Mouse (Mus musculus) lung, postnatal 25 days (tissue): ENCODE data around the gene Sult2b1.

Experiments
- DNase-seq: peaks from one replicate; pipeline ENCODE4 v3.0.0; 2022; ENCODE audit warnings: low spot score

Gene Sult2b1

GRCm38 (mm10) chr7:45723781-45724180, 60.7 kb downstream of the Sult2b1 start:
- DNase-seq = no peak

DNA sequence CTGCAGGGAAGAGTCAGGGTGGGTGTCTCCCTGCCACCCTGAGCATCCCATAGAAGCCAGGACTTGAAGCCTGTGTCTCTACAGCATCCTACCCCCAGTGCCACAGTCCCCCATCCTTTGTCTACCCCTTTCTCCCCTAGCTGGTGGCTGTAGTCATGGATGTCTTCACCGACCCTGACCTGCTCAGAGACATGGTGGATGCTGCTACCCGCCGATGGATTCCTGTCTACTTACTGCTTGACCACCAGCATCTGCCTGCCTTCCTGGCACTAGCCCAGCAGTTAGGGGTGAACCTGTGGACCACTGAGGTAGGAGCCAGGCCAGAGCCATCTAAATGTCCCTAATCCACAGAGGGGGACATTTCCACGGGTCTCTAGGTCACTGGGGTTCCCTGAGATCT, 61.2 kb downstream of the Sult2b1 start:
- no peak for DNase-seq

DNA sequence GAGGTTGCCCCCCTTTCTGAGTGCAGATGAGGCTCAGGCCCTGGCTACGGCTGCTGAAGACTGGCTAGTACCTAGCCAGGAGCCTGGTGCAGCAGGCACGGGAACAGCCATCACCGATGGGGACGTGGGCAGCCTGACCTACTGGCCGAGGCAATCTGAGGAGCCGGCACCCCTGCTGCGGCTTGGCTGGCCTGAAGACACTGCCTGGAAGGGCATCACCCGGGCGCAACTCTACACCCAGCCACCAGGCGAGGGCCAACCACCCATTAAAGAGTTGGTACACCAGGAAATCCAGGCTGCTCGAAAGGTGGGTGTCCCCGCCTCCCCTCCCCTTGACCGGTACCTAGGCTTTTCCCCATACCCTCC, 62.1 kb downstream of the Sult2b1 start:
- no peak for DNase-seq

GRCm38 (mm10) chr7:45721642-45722347, 62.7 kb downstream of the Sult2b1 start:
- DNase-seq = no peak

DNA sequence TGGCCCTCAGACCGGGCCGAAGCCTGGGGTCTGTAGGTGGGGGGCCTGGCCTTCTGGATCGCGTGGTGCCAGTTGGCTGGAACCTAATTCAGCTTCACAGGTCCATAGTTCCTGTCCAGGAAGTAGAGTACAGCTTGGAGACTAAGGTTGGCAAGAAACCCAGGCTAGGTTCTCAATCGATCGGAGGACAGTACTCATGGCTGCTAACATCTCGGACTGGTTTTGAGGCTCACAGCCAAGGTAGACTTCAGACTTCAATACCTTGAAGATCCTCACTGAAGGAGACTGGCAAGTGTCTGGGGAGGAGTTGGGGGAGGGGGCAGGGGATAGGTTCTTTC, 63.3 kb downstream of the Sult2b1 start:
- DNase-seq = no peak

- DNase-seq = no peak
Measured at GRCm38 (mm10) chr7:45720413-45721233, 63.8 kb downstream of the Sult2b1 start, which contains the start of gene Fam83e. TSS of gene Fam83e (plus strand) at chr7:45721212.

DNA sequence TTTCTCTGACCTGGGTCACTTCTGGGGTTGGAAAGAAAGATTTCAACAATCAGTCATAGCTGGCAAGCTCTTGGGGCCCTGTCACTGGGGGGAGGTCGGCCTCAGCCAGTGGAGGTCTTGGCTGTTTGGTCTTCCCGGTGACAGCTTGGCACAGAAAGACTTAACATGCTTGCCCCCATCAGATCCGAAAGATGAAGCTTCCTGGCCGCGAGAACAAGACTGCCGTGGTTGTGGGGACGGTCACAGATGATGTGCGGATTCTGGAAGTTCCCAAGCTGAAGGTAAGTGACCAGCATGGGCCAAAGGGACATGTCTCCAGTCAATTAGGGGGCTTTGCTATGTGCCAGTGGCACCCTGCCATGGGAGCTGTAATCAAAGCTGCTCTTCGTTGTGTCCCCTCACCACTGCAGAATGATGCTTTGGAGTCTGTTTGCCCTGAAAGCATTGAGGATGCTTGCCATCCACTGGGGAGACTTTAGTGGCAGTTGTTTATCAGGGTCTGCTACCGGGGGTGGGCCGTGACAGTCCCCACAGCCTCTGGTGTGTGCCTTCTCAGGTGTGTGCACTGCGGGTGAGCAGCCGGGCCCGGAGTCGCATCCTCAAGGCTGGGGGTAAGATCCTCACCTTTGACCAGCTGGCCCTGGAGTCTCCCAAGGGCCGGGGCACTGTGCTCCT, 64.6 kb downstream of the Sult2b1 start:
- no peak for DNase-seq

- no peak for DNase-seq
Measured at GRCm38 (mm10) chr7:45719180-45719579, 65.3 kb downstream of the Sult2b1 start.

DNA sequence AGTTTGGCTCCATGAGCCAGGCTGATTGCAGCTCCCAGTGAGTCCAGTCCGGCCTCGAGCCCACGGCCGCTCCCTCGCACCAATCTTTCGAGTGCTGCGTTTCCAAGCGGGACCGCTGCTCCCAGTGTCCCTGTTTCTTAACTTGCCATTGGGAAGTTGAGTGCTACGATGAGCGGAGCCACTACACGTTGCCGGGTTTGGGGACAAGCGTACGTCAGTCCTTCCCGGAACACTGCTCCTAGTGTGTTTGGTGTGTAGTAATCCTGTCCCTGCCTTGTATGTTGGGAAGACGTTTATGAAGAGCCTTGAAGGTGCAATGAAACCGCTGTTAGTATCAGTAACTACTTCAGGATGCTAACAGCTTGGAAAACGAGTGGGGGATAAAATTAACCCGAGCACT, 66.1 kb downstream of the Sult2b1 start:
- no peak for DNase-seq

GRCm38 (mm10) chr7:45717918-45718297, 66.6 kb downstream of the Sult2b1 start, which contains the start of gene Sphk2:
TSS of gene Sphk2 (minus strand) at chr7:45718002.
- DNase-seq = peak; percentile 98

DNA sequence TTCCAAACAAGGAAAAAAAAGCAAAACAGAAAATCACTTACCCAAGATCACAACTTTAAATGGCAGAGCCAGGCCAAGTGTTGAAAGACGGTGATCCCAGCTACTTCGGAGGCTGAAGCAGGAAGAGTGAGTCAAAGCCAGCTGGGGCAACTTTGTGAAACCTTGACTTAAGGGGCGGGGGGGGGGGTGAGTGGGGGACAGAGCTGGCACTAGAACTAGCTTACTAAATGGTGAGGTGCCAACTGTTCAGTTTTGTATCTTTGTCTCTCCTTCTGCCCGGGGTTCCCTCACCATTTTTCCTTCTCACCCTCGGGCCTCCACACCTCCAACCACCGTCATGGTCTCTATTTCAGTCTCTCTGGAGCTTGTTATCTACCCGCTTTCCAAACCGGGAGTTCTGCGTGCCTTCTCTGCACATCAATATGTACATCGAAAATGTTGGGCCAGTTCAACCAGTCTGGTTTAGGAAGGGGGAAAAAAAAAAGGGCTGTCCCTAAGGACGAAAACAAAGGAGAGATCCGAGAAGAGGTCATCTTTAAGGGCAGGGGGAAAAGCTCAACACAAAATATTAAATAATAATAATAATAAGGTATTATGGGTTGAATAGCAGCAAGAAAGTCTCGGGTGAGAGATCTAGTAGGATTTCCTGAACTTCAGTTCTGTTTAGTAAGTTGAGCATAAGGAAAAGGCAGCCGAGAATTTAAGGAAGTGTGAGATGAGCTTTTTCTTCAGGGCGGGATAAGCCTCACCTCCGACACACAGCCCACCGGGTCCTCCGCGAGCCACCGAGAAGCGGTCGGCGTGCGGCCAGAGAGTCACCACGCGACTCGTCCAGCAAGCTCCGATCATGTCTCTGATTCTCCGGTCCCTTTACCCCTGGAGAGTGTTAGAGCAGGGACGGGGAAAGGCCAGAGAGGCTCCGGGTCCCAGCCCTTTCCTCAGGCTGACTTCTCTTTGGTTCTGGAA, 67.2 kb downstream of the Sult2b1 start:
- no peak for DNase-seq

DNA sequence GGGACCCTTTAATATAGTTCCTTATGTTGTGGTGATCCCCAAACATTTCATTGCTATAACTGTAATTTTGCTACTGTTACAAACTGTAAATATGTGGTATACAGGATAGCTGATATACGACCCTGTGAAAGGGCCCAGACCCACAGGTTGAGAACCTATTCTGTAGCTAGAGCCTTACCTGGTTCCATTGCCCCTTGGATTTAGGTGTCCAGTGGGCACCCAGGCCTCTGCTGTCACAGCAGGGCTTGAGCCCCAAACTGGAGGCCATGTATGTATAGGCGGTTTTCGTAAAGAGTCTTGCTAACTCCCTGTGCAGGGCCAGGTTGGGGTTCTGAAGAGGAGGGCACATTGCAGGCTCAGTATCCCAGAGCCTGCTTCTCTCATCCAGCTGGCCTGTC, 68.0 kb downstream of the Sult2b1 start:
- DNase-seq = no peak

DNA sequence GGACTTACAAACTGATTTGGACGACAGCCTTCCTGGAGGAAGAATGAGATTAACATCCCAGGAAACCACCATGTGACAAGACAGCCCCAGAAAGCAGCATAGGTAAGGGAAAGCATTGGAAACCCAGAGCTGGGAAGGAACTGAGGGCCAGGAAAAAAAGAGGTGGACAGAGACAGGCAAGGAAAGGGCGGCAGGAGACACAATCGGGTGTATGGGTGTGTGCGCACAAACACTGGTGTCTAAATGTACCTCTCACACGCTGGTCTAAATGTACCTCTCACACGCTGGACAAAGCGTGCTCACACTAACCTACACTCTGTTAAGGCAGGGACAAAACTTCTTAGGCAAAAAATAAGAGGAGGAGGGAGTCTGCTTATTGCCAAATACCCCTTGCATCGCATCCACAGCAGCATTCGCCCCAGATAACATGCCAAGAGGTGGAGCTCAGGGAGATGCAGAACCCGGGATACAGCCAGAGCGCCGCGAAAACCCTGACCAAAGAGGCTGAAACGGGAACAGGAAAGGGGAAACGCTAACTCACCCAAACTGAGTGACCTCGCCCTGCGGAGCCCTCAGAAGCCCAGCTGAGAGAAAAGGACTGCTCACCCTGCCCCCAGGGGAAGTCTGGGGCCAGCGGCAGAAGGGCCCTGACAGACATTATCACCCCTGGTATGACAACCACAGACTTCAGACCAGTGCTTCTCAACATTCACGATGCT, 68.6 kb downstream of the Sult2b1 start:
- no peak for DNase-seq

- DNase-seq = peak; percentile 99
Measured at GRCm38 (mm10) chr7:45715090-45715708, 69.3 kb downstream of the Sult2b1 start, which contains the start of gene Rpl18. TSS of gene Rpl18 (plus strand) at chr7:45715457.

DNA sequence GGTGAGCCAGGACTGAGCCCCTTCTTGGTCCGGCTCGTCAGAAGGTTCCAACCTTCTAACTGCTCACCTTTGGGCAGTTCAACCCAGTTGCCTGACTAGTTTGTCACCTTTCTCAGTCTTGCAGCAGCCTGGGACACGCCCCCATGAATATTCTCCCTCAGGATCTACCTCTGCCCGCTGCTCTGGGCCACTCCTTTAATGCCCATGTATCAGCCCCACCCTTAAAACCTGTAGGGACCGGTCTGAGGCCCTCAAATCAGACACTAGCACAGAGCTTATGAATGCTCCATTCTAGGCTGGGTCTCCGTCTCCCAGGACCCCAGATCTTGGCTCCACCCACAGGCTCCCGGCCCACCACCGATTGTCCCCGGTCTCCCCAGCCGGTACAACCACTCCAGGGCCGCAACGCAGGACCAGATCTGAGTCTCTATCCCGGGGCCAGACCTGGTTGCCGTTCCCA, 69.8 kb downstream of the Sult2b1 start:
- no peak for DNase-seq

- DNase-seq = no peak
Measured at GRCm38 (mm10) chr7:45713881-45714520, 70.5 kb downstream of the Sult2b1 start.

- DNase-seq = no peak
Measured at GRCm38 (mm10) chr7:45713396-45713795, 71.1 kb downstream of the Sult2b1 start.

DNA sequence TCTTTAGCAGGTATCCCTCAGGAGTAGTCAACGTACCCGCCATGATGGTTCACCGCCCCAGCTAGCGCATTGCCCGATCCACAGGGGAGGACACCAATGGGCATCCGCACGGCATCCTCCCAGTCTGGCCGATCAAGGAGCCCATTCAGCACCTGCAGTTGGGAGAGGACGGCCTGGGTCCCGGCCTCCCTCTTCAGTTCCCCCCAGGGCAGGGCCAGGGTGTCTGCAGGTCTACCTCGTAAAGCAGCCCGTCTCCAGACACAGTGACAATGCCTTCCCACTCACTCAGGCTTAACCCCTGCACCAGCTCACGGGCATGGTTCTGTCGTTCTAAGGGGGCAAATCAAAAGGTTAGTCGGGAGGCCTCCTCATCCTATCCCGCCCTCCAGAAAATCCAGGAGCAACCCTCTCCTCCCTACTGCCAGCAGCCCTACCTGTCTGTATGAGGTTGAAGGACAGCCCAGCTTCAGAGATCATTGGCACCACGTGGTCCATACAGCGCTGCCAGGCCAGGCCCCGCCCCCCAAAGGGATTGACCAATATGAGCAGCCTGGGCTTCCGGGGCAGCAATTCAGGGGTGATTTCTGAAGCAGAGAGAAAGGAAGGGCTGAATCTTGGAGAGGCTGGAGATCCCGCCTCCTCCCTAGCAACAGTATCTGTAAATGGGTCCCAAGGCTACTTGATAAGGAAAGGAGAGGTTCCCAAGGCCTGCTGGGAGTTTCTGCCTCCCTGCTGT, 72.3 kb downstream of the Sult2b1 start:
- peak; percentile 89 for DNase-seq

GRCm38 (mm10) chr7:45711316-45712021, 73.0 kb downstream of the Sult2b1 start:
- no peak for DNase-seq
